Mouse (Mus musculus) forebrain, embryonic 10.5 days (tissue): ENCODE data around the gene Fbxo6. TPM values are rescaled to one million over a fixed set of nuclear protein-coding genes. Genes with fewer than 3 reads are reported as not detected.

Source experiments
- DNase-seq: peaks from one replicate; pipeline ENCODE4 v3.0.0-alpha.2; 2017; ENCODE audit warnings: low spot score; ENCODE audit errors: extremely low spot score
- H3K27ac ChIP-seq: fragments of 300-500 bp; sonication (generic); 2 replicates; pipeline ENCODE4 v1.5.1; 2016; ENCODE audit warnings: mild to moderate bottlenecking
- H3K27me3 ChIP-seq: fragments of 300-500 bp; sonication (generic); 2 replicates; pipeline ENCODE4 v1.6.1; 2016; ENCODE audit warnings: mild to moderate bottlenecking; ENCODE audit not compliant: poor library complexity, severe bottlenecking
- H3K36me3 ChIP-seq: fragments of 300-500 bp; sonication (generic); replicated peaks from 2 replicates; pipeline ENCODE4 v1.6.1; 2016; ENCODE audit warnings: mild to moderate bottlenecking, moderate library complexity
- H3K4me1 ChIP-seq: fragments of 300-500 bp; sonication (generic); 2 replicates; pipeline ENCODE4 v1.6.1; 2016
- H3K4me3 ChIP-seq: fragments of 300-500 bp; sonication (generic); 2 replicates; pipeline ENCODE4 v1.5.1; 2016; ENCODE audit warnings: mild to moderate bottlenecking, moderate library complexity
- H3K9me3 ChIP-seq: fragments of 300-500 bp; sonication (generic); 2 replicates; pipeline ENCODE4 v1.6.1; 2016; ENCODE audit warnings: mild to moderate bottlenecking, moderate library complexity
- WGBS: fragments of 180-500 bp; shearing (Covaris S2); methylation state at CpG from one replicate; pipeline ENCODE4 v1.1.7; 2016; 5-methylcytosine and 5-hydroxymethylcytosine counted together
- polyA plus RNA-seq: library from polyadenylated mRNA; unstranded; fragments of >200 nt; fragmentation: Nextera tagmentation; extraction: Ambion mirVana; gene quantifications from 2 replicates; pipeline ENCODE4 v1.2.1, GENCODE M21; 2016

Fbxo6 gene
- polyA plus RNA-seq, 1 experiment from 2014 or later, result 8.4 TPM

DNA sequence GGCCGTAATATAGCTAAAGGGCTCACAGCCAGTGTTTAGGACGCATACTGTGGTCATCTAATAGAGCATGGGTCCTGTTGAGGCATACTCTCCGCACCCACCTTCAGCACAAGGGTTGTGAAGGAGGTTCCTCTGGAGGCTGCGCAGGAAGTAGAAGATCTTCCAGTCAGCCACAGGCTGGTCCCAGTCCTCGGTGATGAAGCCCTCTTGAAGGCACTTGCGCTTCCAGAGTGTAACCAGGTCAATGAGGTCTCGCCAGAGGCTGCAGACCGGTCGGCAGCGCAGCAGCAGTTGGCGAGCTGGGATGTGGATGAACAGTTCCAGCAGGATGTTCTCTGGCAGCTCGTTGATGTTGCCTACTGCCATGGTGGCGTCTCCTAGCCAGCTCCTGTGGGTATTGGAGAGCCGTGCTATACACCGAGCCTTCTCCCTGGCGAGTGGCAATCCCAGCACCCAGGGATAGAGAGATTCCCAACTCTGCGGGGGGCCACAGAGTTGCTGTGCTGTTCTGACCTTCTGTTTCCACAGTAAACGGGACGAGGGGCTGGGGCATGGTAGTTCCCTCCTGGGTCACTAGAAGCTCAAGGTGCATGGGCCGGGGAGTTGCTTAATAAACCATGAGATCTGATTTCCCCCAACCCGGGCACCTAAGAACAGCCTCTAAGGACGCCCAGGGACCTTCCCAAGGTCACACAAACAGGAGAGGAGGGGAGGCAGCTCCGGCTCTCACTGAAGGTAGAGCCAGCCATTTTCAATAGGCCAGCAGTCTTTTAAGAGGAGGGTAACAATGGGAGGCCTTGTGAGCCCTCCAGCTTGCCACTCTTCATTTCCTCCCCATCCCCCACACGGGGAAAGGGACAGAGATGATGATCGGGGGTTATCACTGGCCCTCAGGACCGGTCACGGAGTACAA is 6.8 kb upstream of the Fbxo6 start:
- H3K27me3 ChIP-seq, result peaks cover 51% of the 10 kb centered on the region
- H3K27ac ChIP-seq, result peak overlapping the region; percentile 93
- H3K4me1 ChIP-seq, result peaks cover 44% of the 10 kb centered on the region
- 28% methylated on average over 27 of the region's 27 CpGs for WGBS
- peak; percentile 57 for DNase-seq
- H3K36me3 ChIP-seq, result peaks cover 46% of the 10 kb centered on the region
- H3K9me3 ChIP-seq, result no peaks in the 10 kb centered on the region
- peak overlapping the region; percentile 80 for H3K4me3 ChIP-seq

- H3K27ac ChIP-seq, result no peak overlapping the region
- DNase-seq, result no peak
- H3K4me1 ChIP-seq, result peaks cover 44% of the 10 kb centered on the region
- no peaks in the 10 kb centered on the region for H3K9me3 ChIP-seq
- 75% methylated on average over 3 of the region's 3 CpGs for WGBS
- H3K36me3 ChIP-seq, result peaks cover 59% of the 10 kb centered on the region
- H3K27me3 ChIP-seq, result peaks cover 18% of the 10 kb centered on the region
- no peak overlapping the region for H3K4me3 ChIP-seq
Observed at GRCm38 (mm10) chr4:148154982-148155381, 3.0 kb upstream of the Fbxo6 start.

- H3K27me3 ChIP-seq, result peaks cover 16% of the 10 kb centered on the region
- no peak overlapping the region for H3K27ac ChIP-seq
- H3K4me3 ChIP-seq, result no peak overlapping the region
- peaks cover 41% of the 10 kb centered on the region for H3K4me1 ChIP-seq
- no peaks in the 10 kb centered on the region for H3K9me3 ChIP-seq
- WGBS, result 94% methylated on average over 4 of the region's 4 CpGs
- H3K36me3 ChIP-seq, result peaks cover 61% of the 10 kb centered on the region
- no peak for DNase-seq
Observed at GRCm38 (mm10) chr4:148154006-148154405, 2.1 kb upstream of the Fbxo6 start.

- 84% methylated on average over 5 of the region's 5 CpGs for WGBS
- Histone ChIP-seq H3K27me3 (0 out of 2 replicates have a peak, but pooled peaks cover 9% of the 10 kb centered on the region), H3K9me3 (no peaks in the 10 kb centered on the region), H3K27ac (no peak overlapping the region), H3K4me1 (peaks cover 28% of the 10 kb centered on the region), H3K4me3 (no peak overlapping the region), H3K36me3 (peaks cover 66% of the 10 kb centered on the region)
- no peak for DNase-seq
Observed at GRCm38 (mm10) chr4:148152547-148152946, 607 bp upstream of the Fbxo6 start.

DNA sequence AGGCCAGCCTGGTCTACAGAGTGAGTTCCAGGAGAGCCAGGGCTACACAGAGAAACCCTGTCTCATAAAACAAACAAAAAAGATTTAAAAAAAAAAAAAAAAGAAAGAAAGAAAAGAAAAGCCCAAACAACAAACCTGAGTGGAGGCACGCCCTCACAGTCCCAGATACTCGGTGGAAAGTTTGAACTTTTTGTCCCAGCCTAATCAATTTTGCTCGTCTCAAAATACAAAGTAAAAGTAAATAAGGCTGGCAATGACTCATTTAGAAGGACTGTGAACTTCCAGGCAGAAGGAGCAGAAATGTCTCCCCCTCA is 1.0 kb downstream of the Fbxo6 start:
- DNase-seq, result no peak
- WGBS, result 71% methylated on average over 3 of the region's 3 CpGs

GRCm38 (mm10) chr4:148150242-148150641 is 1.7 kb downstream of the Fbxo6 start:
- Histone ChIP-seq H3K27me3 (0 out of 2 replicates have a peak, but pooled peaks cover 9% of the 10 kb centered on the region), H3K4me3 (no peak overlapping the region), H3K27ac (peak overlapping the region; percentile 35; the same call in 1 of the 2 replicates), H3K4me1 (peaks cover 28% of the 10 kb centered on the region), H3K9me3 (no peaks in the 10 kb centered on the region), H3K36me3 (peaks cover 66% of the 10 kb centered on the region)
- DNase-seq, result no peak
- WGBS, result 46% methylated on average over 7 of the region's 7 CpGs

More for the DNA sequence above, 1.0 kb downstream of the Fbxo6 start:
- no peaks in the 10 kb centered on the region for H3K9me3 ChIP-seq
- H3K27ac ChIP-seq, result peak overlapping the region; percentile 91
- peak overlapping the region; percentile 76 for H3K4me3 ChIP-seq
- 0 out of 2 replicates have a peak, but pooled peaks cover 9% of the 10 kb centered on the region for H3K27me3 ChIP-seq
- peaks cover 66% of the 10 kb centered on the region for H3K36me3 ChIP-seq
- H3K4me1 ChIP-seq, result peaks cover 28% of the 10 kb centered on the region

DNA sequence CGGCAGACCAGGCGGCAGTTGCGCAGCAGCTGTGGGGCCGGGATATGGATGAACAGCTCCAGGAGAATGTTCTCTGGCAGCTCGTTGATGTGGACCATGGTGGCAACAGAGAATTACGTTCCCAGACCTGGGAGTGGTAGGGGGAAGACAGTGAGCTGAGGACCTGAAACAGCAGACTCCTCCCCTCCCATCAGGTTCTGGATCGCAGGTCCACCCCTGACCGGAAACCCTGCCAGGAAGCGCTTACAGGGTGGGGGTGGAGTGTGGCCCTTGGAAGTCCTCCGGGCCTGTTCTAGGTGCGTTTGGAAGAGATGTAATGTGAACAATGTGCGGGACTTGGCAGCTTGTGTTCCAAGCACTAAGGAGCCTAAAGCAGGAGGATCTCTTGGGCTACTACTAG is 2.4 kb downstream of the Fbxo6 start:
- no peak for DNase-seq
- 0 out of 2 replicates have a peak overlapping the region, but pooled peaks have one; percentile 35 for H3K27ac ChIP-seq
- H3K4me3 ChIP-seq, result peak overlapping the region; percentile 18; the same call in 1 of the 2 replicates
- 0 out of 2 replicates have a peak, but pooled peaks cover 9% of the 10 kb centered on the region for H3K27me3 ChIP-seq
- 66% methylated on average over 12 of the region's 12 CpGs for WGBS
- H3K9me3 ChIP-seq, result no peaks in the 10 kb centered on the region
- peaks cover 28% of the 10 kb centered on the region for H3K4me1 ChIP-seq
- H3K36me3 ChIP-seq, result peaks cover 66% of the 10 kb centered on the region

DNA sequence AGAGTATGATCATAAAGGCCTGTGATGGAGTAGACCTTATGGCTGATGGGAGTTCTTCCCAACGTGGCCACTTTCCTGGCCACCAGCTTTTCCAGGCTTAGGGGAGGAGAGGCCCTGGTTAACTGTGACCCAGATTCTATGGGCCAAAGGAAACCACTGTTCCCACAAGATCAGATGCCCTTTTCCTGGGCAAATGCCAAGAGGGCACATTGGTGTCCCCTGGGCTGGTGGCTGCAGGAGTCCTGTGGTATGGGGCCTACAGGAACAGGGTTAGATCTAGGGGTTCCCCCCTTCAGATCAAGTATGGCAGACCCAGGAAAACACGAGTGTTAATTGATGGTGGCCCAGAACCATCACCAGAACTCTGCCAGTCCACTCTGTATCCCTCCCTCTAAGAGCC is 4.2 kb downstream of the Fbxo6 start:
- DNase-seq, result no peak
- 72% methylated on average over 2 of the region's 2 CpGs for WGBS
- Histone ChIP-seq H3K36me3 (peaks cover 65% of the 10 kb centered on the region), H3K27me3 (0 out of 2 replicates have a peak, but pooled peaks cover 8% of the 10 kb centered on the region), H3K4me1 (peaks cover 28% of the 10 kb centered on the region), H3K27ac (no peak overlapping the region), H3K4me3 (no peak overlapping the region), H3K9me3 (no peaks in the 10 kb centered on the region)

DNA sequence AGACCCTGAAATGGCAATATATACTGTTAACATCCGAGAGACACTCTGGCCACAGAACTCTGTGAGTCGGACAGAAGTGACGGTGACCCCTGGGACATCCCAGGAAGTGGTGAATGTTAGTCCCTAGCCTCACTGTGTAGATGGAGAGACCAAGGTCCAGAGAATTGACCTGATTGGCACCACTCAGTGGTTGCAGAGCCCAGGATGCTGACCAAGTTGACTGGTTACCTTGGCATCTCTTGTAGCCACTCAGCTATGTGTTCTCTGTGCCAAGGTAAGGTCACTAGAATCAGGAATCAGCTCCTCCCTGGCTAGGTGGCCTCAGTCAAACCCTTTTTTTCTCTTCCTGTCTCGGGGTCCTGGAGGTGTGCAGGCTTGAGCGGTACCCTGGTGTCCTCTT is 8.2 kb downstream of the Fbxo6 start:
- peaks cover 9% of the 10 kb centered on the region for H3K27me3 ChIP-seq
- no peak overlapping the region for H3K27ac ChIP-seq
- H3K9me3 ChIP-seq, result no peaks in the 10 kb centered on the region
- peaks cover 57% of the 10 kb centered on the region for H3K36me3 ChIP-seq
- H3K4me3 ChIP-seq, result no peak overlapping the region
- no peak for DNase-seq
- WGBS, result 91% methylated on average over 5 of the region's 5 CpGs
- peaks cover 20% of the 10 kb centered on the region for H3K4me1 ChIP-seq

DNA sequence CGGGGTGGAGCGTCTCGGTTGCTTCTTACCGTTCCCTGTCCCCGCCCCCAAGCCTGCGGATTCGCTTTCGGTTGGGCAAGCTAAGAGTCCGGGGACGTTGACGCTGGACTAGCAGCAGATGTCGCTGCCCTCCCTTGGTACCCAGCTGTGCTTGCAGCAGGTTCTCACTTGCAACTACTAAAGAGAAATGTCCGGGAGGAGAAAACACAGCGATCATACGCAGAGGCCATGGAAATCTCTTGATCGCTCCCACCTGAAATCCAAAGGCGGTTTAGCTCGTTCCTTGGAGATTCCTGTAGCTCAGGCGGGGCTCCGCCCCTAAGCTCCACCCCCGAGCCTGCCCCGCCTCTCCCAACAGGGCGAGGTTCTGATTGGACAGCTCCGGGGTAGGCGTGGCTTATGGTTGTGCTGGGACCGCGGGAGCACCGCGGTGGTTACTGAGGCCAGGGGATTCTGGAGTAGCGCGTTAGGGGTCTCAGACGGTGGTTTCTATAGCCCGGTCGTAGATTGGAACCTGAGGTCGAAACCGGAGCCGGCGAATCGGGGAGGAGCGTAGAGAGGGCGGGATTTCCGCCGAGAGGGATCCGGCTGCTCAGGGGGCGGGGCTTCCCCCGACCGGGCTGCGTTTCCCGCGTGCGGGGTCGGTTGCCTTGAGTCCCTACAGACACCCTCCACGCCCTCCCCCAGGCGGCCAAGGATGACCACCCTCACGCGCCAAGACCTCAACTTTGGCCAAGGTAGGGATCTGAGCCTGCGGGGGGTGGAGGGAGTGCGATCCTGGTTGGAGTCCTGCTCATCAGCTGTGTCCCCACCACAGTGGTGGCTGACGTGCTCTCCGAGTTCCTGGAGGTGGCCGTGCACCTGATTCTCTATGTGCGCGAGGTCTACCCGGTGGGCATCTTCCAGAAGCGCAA is 11.6 kb downstream of the Fbxo6 start:
- Histone ChIP-seq H3K27me3 (peaks cover 29% of the 10 kb centered on the region), H3K4me1 (peaks cover 20% of the 10 kb centered on the region), H3K27ac (peak overlapping the region; percentile 91), H3K9me3 (no peaks in the 10 kb centered on the region), H3K36me3 (peaks cover 25% of the 10 kb centered on the region), H3K4me3 (peak overlapping the region; percentile 78)
- peak; percentile 96 for DNase-seq
- under 1% methylated on average over 65 of the region's 65 CpGs for WGBS

DNA sequence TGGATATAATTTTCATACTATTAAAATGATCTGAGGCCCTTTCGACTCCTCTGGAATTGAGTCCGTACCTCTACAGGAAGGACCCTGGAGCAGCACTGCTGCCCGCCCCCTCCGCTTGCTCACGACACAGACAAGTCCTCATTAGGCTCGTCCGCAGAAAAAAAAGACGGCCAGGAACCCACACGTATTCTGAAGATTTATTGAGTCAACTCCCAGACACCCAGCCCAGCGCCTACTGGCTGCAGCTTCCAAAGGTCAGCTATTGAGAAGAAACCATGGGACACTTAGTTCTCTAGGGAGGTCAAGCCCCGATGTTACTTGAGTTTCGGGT is 12.2 kb downstream of the Fbxo6 start:
- H3K4me1 ChIP-seq, result peaks cover 20% of the 10 kb centered on the region
- H3K9me3 ChIP-seq, result no peaks in the 10 kb centered on the region
- WGBS, result under 1% methylated on average over 12 of the region's 12 CpGs
- peaks cover 19% of the 10 kb centered on the region for H3K36me3 ChIP-seq
- H3K27me3 ChIP-seq, result peaks cover 29% of the 10 kb centered on the region
- peak overlapping the region; percentile 91 for H3K27ac ChIP-seq
- DNase-seq, result no peak
- H3K4me3 ChIP-seq, result peak overlapping the region; percentile 78

DNA sequence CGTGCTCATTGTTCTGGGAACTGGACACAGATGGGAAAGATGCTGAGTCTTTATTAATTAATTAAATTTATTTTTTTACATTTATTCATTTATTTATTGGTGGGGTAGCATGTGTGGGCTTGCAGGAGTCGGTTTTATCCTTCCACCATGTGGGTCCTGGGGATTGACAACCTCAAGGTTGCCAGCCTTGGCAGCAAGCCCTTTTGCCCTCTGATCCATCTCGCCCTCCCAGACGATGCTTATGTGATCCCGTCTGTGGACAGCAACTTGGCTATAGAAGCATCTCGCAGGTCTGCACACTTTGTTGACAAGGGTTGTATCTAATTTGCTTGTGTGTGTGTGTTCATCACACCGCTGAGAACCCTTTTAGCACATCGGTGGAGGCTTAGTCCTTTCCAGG is 14.4 kb downstream of the Fbxo6 start:
- Histone ChIP-seq H3K9me3 (0 out of 2 replicates have a peak, but pooled peaks cover 3% of the 10 kb centered on the region), H3K4me1 (peaks cover 20% of the 10 kb centered on the region), H3K36me3 (peaks cover 3% of the 10 kb centered on the region; the same call in 1 of the 2 replicates), H3K27me3 (peaks cover 32% of the 10 kb centered on the region), H3K27ac (no peak overlapping the region), H3K4me3 (no peak overlapping the region)
- 70% methylated on average over 8 of the region's 8 CpGs for WGBS
- no peak for DNase-seq
